Mouse (Mus musculus): Measurements from ENCODE around the gene Serpinb12.
A peak's percentile ranks its signal among the peaks of the same experiment; 100 is the strongest.

DNA sequence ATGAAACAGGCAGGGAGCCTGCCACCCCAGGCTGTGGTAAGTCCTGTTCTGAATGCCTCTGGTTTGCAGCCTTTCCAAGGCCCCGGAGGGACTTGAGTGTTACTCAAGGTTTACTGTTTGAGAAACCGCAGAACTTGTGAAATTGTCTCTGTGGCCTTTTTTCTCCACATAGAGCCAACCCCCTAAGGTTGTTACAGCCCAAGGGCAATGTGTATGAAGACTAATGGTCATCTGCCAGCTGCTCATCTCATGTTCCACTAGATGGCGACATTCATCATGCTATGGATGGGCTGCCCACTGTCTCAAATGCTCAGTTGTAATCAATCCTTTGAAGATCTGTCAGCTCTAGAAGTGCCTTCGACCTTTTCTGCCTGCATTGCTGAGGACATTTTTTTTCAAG lies 32.8 kb upstream of the Serpinb12 start:
- TF ChIP-seq MAFK (IDR thresholded peaks at IDR 0.05; ENCODE audit: insufficient read depth, low read depth, low read length): no peak
- TF ChIP-seq HCFC1 (IDR thresholded peaks at IDR 0.05; ENCODE audit: borderline replicate concordance, insufficient read depth, low read length): no peak
- TF ChIP-seq ZC3H11A (IDR thresholded peaks at IDR 0.05; ENCODE audit: borderline replicate concordance, low read depth, low read length): 0 out of 2 replicates have a peak, but pooled peaks have one; percentile 47
- no peak for TF ChIP-seq ZNF384 (IDR thresholded peaks at IDR 0.05; ENCODE audit: low read depth, low read length)
- no peak for TF ChIP-seq CHD2 (IDR thresholded peaks at IDR 0.05; ENCODE audit: low read depth, low read length)
